Mouse (Mus musculus) spleen, adult 2 months (tissue): ENCODE data around the gene Mettl17.

ENCODE experiments used
- CTCF ChIP-seq: fragments of 200-500 bp; IDR thresholded peaks from 2 replicates; pipeline ENCODE4 v1.5.1; 2011; ENCODE audit warnings: mild to moderate bottlenecking, inconsistent platforms; ENCODE audit not compliant: insufficient read depth, insufficient read length, insufficient replicate concordance; ENCODE audit errors: extremely low read depth
- POLR2A ChIP-seq: fragments of 200-500 bp; IDR thresholded peaks from 2 replicates; pipeline ENCODE4 v1.6.1; 2011; ENCODE audit warnings: low read depth, low read length, inconsistent platforms

GRCm38 (mm10) chr14:51843882-51844281 lies 40.8 kb upstream of the Mettl17 start:
- TF ChIP-seq CTCF (no peak), POLR2A (no peak)
